Mouse (Mus musculus) CH12.LX (cell line): ENCODE results near the gene Barx2. TPM values are rescaled to one million over a fixed set of nuclear protein-coding genes. Genes with fewer than 3 reads are reported as not detected.

Experiments used
- DNase-seq: peaks from one replicate; pipeline ENCODE4 v3.0.0-alpha.2; 2013; ENCODE audit errors: extremely low read depth
- H3K27ac ChIP-seq: 2 replicates; pipeline ENCODE4 v1.5.1; 2012; ENCODE audit warnings: low read depth, mild to moderate bottlenecking, control low read depth, moderate library complexity; ENCODE audit not compliant: insufficient read depth
- H3K27me3 ChIP-seq: replicated peaks from 2 replicates; pipeline ENCODE3; 2012; ENCODE audit warnings: inconsistent platforms
- H3K36me3 ChIP-seq, 2 experiments: replicated peaks in 1 of 2; 2 replicates each; pipeline versions ENCODE3 to v1.6.1; 2012; ENCODE audit warnings: inconsistent platforms in 1 of 2, low read length in 1 of 2, mild to moderate bottlenecking in 1 of 2, mixed read lengths in 1 of 2, moderate library complexity in 1 of 2; ENCODE audit not compliant: control insufficient read depth in 1 of 2, insufficient read depth in 1 of 2
- H3K4me1 ChIP-seq, 2 experiments: 2 replicates each; pipeline ENCODE4 v1.6.1; 2012; ENCODE audit warnings: inconsistent platforms in 1 of 2, moderate library complexity in 1 of 2; ENCODE audit not compliant: insufficient read depth in 2 of 2, control insufficient read depth in 1 of 2
- H3K4me2 ChIP-seq: 2 replicates; pipeline ENCODE4 v1.6.1; 2012; ENCODE audit warnings: low read depth, mild to moderate bottlenecking, control low read depth; ENCODE audit not compliant: poor library complexity, insufficient read depth, severe bottlenecking
- H3K4me3 ChIP-seq, 3 experiments: fragments of 150-350 bp in 1 of 3; sonication (generic) in 1 of 3; replicated peaks in 1 of 3; 2 replicates each; pipeline versions ENCODE3 to v1.5.1; 2011 to 2012; ENCODE audit warnings: low read depth in 2 of 3, low read length in 2 of 3, mild to moderate bottlenecking in 2 of 3, moderate library complexity in 2 of 3, control low read depth in 1 of 3, improper control_type of control experiment in 1 of 3, inconsistent platforms in 1 of 3, mixed read lengths in 1 of 3; ENCODE audit not compliant: poor library complexity in 1 of 3
- H3K79me2 ChIP-seq: replicated peaks from 2 replicates; pipeline ENCODE4 v1.6.1; 2012; ENCODE audit warnings: mild to moderate bottlenecking, moderate library complexity; ENCODE audit not compliant: control insufficient read depth, poor library complexity, insufficient read depth, severe bottlenecking; ENCODE audit errors: extremely low read depth
- H3K9ac ChIP-seq: 2 replicates; pipeline ENCODE4 v1.6.1; 2012; ENCODE audit warnings: low read depth, mild to moderate bottlenecking, control low read depth, moderate library complexity; ENCODE audit not compliant: insufficient read depth
- H3K9me3 ChIP-seq: replicated peaks from 2 replicates; pipeline ENCODE3; 2012; ENCODE audit warnings: low read length, inconsistent platforms, mixed read lengths
- CHD1 ChIP-seq: IDR thresholded peaks from 2 replicates; pipeline ENCODE4 v1.6.1; 2012; ENCODE audit warnings: low read depth, low read length, improper control_type of control experiment, inconsistent platforms
- CTCF ChIP-seq, 2 experiments: IDR thresholded peaks in 1 of 2; conservative IDR thresholded peaks in 1 of 2; 2 replicates each; pipeline ENCODE4 v1.5.1; 2011 to 2012; ENCODE audit warnings: low read depth in 2 of 2, low read length in 2 of 2, improper control_type of control experiment in 1 of 2, inconsistent platforms in 1 of 2, mild to moderate bottlenecking in 1 of 2, moderate library complexity in 1 of 2
- EP300 ChIP-seq: IDR thresholded peaks from 2 replicates; pipeline ENCODE4 v1.6.1; 2011; ENCODE audit warnings: low read length, improper control_type of control experiment
- GABPA ChIP-seq: IDR thresholded peaks from 2 replicates; pipeline ENCODE4 v1.6.1; 2012; ENCODE audit warnings: low read depth, low read length, improper control_type of control experiment, inconsistent platforms; ENCODE audit not compliant: insufficient replicate concordance
- KAT2A ChIP-seq: IDR thresholded peaks from 2 replicates; pipeline ENCODE4 v1.6.1; 2012; ENCODE audit warnings: low read length, improper control_type of control experiment, inconsistent platforms; ENCODE audit not compliant: insufficient replicate concordance
- MAX ChIP-seq: IDR thresholded peaks from 2 replicates; pipeline ENCODE4 v1.6.1; 2011; ENCODE audit warnings: low read length, improper control_type of control experiment
- MAZ ChIP-seq: IDR thresholded peaks from 2 replicates; pipeline ENCODE4 v1.6.1; 2012; ENCODE audit warnings: low read depth, mild to moderate bottlenecking, inconsistent platforms, low read length, improper control_type of control experiment, moderate library complexity
- MYC ChIP-seq: IDR thresholded peaks from 2 replicates; pipeline ENCODE4 v1.6.1; 2011; ENCODE audit warnings: low read depth, mild to moderate bottlenecking, improper control_type of control experiment, low read length
- POLR2A ChIP-seq: IDR thresholded peaks from 2 replicates; pipeline ENCODE4 v1.6.1; 2011; ENCODE audit warnings: low read depth, mild to moderate bottlenecking, improper control_type of control experiment, low read length
- POLR2AphosphoS2 ChIP-seq: IDR thresholded peaks from 2 replicates; pipeline ENCODE4 v1.6.1; 2011; ENCODE audit warnings: low read depth, low read length, improper control_type of control experiment
- RAD21 ChIP-seq: IDR thresholded peaks from 2 replicates; pipeline ENCODE4 v1.6.1; 2011; ENCODE audit warnings: low read depth, mild to moderate bottlenecking, low read length, improper control_type of control experiment, moderate library complexity
- RCOR1 ChIP-seq: conservative IDR thresholded peaks from 2 replicates; pipeline ENCODE4 v1.6.1; 2012; ENCODE audit warnings: low read depth, mild to moderate bottlenecking, inconsistent platforms, low read length, improper control_type of control experiment
- SIN3A ChIP-seq: IDR thresholded peaks from 2 replicates; pipeline ENCODE4 v1.6.1; 2012; ENCODE audit warnings: low read length, improper control_type of control experiment, inconsistent platforms
- TCF12 ChIP-seq: IDR thresholded peaks from 2 replicates; pipeline ENCODE4 v1.6.1; 2014; ENCODE audit warnings: low read depth, mild to moderate bottlenecking, inconsistent platforms, low read length, improper control_type of control experiment
- UBTF ChIP-seq: IDR thresholded peaks from 2 replicates; pipeline ENCODE4 v1.6.1; 2012; ENCODE audit warnings: low read depth, mild to moderate bottlenecking, inconsistent platforms, low read length, improper control_type of control experiment, moderate library complexity
- USF1 ChIP-seq: IDR thresholded peaks from 2 replicates; pipeline ENCODE4 v1.6.1; 2014; ENCODE audit warnings: low read depth, mild to moderate bottlenecking, inconsistent platforms, low read length, improper control_type of control experiment
- USF2 ChIP-seq: conservative IDR thresholded peaks from 2 replicates; pipeline ENCODE4 v1.6.1; 2011; ENCODE audit warnings: low read depth, low read length, improper control_type of control experiment
- ZC3H11A ChIP-seq: IDR thresholded peaks from 2 replicates; pipeline ENCODE4 v1.6.1; 2012; ENCODE audit warnings: low read depth, mild to moderate bottlenecking, inconsistent platforms, low read length, improper control_type of control experiment
- ZKSCAN1 ChIP-seq: IDR thresholded peaks from 2 replicates; pipeline ENCODE4 v1.6.1; 2012; ENCODE audit warnings: low read depth, inconsistent platforms, low read length, improper control_type of control experiment, borderline replicate concordance
- ZMIZ1 ChIP-seq: IDR thresholded peaks from 2 replicates; pipeline ENCODE4 v1.6.1; 2012; ENCODE audit warnings: low read depth, mild to moderate bottlenecking, inconsistent platforms, low read length, improper control_type of control experiment
- dilution Hi-C: fragments of 300-500 bp; cut with MboI; formaldehyde crosslinking; loops from 2 replicates; pipeline ENCODE4 v1.14.3; 2020; ENCODE audit warnings: low sequenced_read_pairs; ENCODE audit not compliant: extremely low pct_unique_long_range_greater_than_20kb, extremely low pct_ligation_motif_present
- in situ Hi-C: fragments of 300-500 bp; cut with MboI; formaldehyde crosslinking; loops from 3 replicates; pipeline ENCODE4 v1.14.3; 2019; ENCODE audit warnings: low sequenced_read_pairs, low pct_ligation_motif_present, low pct_unique_long_range_greater_than_20kb, mixed read lengths
- polyA plus RNA-seq: library from polyadenylated mRNA; unstranded; fragments of >175 nt; gene quantifications from 2 replicates; pipeline ENCODE4 v1.2.1, GENCODE M21; 2012; ENCODE audit warnings: low read depth; ENCODE audit not compliant: insufficient read length
- total RNA-seq, 2 experiments: library from RNA; depleted of rRNA; stranded (reverse); fragments of 300-350 nt in 1 of 2; fragments of >200 nt in 1 of 2; gene quantifications; 2 replicates each; pipeline ENCODE4 v1.2.3; 2012 to 2014

The Barx2 gene
- total and polyA plus RNA-seq, 3 experiments = not detected

DNA sequence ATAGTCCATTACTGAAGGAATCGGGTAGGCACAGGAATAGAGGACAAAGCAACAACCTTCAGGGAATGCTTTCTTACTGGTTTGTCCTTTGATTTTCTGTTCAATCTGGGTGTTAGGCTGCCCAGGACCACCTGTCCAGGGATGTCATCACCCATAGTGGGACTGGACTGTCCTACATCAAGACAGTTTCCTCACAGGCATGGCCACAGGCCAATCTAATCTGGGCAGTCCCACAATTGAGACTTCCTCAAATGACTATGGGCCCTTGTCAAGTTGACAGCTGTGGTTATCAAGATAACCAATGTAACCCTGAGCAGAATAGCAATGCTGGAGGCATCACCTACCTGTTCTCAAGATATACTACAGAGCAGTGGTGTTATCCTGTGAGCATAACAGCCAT is 110.6 kb downstream of the Barx2 start:
- no peaks in the 10 kb centered on the region for H3K4me1 ChIP-seq
- in situ Hi-C loops (no loop called here), dilution Hi-C loops (no loop called here)
- TF ChIP-seq SIN3A (no peak), CHD1 (no peak), POLR2A (no peak), RAD21 (no peak), ZKSCAN1 (no peak), MYC (no peak), ZC3H11A (no peak), MAX (no peak), CTCF (conservative IDR thresholded peaks at IDR 0.05 in 1 of 2, IDR thresholded peaks at IDR 0.05 in 1 of 2; ENCODE audit: low read depth in 2 of 2, low read length in 2 of 2) (no peak), RCOR1 (no peak), UBTF (no peak), POLR2AphosphoS2 (no peak), MAZ (no peak), USF1 (no peak), TCF12 (no peak), ZMIZ1 (no peak), EP300 (no peak), GABPA (no peak), KAT2A (no peak), USF2 (no peak)
- H3K36me3 ChIP-seq = no peaks in the 10 kb centered on the region
- no peaks in the 10 kb centered on the region for H3K9me3 ChIP-seq
- no peak overlapping the region for H3K9ac ChIP-seq
- no peaks in the 10 kb centered on the region for H3K79me2 ChIP-seq
- H3K27ac ChIP-seq = no peak overlapping the region
- no peak overlapping the region for H3K4me2 ChIP-seq
- DNase-seq = no peak
- H3K27me3 ChIP-seq = no peaks in the 10 kb centered on the region
- no peak overlapping the region for H3K4me3 ChIP-seq

Other genes starting within 250 kb of the Barx2 start
- 0.08 and 0.38 TPM in 2 replicates for gene Arhgap32, start 202.7 kb upstream of the Barx2 start, total RNA-seq (2012; rRNA removed)
- not detected in 2 replicates for gene Arhgap32, start 202.7 kb upstream of the Barx2 start, total RNA-seq (2014; rRNA removed)
- gene Arhgap32, start 202.7 kb upstream of the Barx2 start, polyA plus RNA-seq = 0.05 and 0.41 TPM in 2 replicates